Mouse (Mus musculus) kidney, adult 8-10 months (tissue): ENCODE results near the gene Stx8.

Experiments used
- DNase-seq, 2 experiments: peaks; one replicate each; pipeline ENCODE4 v3.0.0; 2022

Gene Stx8

GRCm38 (mm10) chr11:67965905-67966878 lies at the start of gene Stx8:
Gene Stx8 (plus strand): TSS chr11:67966193.
- peak; percentile 84 to 94 for DNase-seq

DNA sequence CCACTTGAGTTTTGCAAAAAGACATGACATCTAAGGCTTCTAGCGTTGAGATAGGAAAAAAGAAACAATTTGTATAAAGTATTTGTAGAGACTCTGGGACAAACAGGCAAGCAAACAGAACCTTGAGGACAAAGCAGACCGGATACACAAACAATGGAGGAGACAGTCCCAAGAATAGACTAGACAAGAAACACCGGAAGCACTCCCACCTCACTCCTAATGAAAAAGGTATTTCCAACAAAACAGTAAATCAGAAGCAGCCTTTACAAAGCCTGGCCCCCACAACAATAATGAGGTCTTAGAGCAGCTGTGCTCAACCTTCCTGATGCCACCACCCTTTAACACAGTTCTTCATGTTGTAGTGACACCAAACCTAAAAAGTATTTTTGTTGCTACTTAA lies 48.9 kb upstream of the Stx8 start:
- DNase-seq = no peak

DNA sequence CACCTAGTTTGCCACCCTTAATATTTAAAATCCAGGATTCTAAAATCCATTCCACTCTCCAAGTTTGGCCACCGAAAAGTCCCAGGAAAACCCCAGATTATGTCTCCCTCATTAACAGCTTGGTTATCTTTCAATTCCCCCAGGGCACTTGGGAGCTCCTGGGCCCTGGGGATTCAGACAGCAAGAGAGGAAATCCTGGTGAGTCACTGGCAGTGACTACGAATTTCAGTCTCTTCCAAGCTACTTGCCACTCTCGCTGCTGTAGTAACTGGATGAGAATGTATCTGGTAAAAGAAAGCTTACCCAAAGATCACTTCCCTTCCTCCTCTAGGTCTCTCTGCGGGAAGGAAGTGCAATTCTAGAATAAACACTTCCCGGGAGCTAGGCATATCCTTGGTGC lies 46.4 kb upstream of the Stx8 start:
- DNase-seq = no peak

DNA sequence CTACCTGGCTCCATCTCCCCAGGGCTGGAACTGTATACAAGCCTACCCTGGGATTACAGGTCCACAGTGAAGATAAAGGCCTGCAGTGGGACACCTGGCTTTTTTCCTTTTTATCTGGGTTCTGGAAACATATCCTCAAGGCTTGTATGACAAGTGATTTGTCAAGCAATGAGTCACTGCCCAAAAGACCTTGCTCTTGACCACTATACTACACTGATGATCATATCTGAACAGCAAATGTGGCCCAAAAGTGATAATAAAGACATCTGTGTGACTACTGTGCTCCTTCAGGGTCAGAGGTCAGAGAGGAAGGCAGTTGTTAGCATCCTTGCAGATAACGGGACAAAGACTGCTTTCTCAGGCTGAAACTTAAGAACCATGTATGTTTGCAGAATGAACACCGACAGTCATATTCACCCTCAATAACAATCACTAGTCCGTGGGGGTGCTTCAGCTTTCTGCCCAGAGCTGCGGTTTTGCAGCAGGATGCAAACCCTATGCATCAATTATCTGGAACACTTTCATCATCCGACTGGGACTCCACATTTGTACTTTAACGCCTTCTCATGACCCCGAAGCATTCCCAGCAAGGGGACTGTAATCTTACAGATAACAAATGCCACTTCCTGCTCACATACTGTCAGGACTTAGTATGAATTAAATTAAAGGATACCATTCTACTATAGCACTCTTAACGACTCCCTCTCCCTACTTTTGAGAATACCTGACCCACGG lies 45.6 kb upstream of the Stx8 start:
- no peak for DNase-seq

GRCm38 (mm10) chr11:67921091-67921826 lies 44.7 kb upstream of the Stx8 start:
- peak; percentile 51 to 70 for DNase-seq

DNA sequence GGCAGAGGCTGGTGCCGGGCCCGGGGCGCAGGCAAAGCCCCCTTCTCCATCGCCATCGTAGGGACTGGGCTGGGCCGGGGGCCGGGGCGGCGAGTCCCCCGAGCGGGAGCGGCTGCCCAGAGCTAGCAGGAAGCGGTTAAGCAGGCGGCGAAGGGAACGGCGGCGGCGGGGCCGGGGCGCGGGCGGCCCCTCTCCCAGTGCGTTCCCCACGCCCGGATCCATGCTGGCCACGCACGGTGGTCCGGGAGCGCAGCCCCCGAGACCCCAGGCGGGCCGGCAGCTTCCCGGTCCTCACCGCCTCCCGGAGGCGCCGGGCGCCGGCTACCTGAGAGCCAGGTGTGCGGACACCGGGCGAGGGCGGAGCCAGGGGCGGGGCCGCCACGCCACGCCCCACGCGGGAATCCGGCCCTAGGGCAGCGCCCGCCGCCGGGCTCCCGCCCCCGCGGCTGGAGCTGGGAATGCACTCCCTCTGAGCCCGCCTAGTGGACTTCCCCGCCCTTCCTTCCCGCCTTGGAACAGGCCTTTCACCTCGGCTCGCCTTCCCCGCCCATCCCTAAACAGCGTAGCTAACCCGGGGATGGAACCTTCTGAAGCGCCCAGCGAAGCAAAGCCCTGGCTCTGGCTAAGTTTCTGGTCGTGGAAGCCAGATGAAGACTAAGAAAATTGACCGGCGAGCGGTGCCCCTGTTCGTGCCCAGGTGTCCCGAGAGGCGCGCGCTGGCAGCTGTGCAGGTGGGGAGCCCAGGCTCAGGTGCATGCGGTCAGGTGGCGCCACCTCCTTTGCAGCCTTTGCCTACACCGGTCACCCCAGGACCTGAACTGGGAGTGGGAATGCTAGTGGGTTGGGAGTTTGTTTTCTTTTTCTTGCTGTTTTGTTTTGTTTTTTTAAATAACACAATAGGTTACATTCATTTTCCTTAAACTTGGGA lies 43.9 kb upstream of the Stx8 start, which contains the start of gene Usp43:
Gene Usp43, minus strand, starts transcription at position 327 of the 928 bp plus-strand sequence.
- peak; percentile 92 for DNase-seq

GRCm38 (mm10) chr11:67922755-67923125 lies 43.3 kb upstream of the Stx8 start:
- peak; percentile 93 for DNase-seq

DNA sequence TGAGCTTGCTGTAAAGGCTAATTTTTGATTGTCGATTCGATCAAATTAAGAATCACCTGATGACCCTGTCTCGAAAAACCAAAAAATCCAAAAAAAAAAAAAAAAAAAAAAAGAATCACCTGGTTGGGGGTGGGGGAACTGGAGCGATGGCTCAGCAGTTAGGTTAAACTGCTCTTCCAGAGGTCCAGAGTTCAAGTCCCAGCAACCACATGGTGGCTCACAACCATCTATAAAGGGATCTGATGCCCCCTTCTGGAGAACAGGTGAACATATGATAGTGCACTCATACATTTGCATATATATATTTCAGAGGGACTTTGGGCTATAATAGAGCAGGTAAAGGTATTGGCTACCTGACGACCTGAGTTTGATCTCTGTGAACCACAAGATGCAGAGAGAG lies 42.3 kb upstream of the Stx8 start:
- DNase-seq = no peak

DNA sequence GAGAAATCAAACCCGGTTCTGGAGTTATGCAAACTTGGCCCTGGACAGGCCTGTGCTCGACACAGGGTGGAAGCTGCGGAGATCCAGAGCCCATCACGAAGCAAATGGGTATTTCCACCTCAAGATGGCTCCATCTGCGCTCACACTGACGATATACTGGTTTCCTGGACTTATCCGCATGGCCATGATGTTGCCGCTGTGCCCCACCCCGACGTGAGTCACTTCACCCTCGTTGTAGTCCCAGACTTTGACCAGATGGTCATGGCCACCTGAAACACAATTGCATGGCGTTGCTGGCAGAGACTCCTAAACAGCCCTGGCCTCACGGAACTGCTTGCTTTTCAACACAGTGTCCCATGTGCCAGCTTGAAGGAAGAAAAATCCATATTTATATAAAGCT lies 41.0 kb upstream of the Stx8 start:
- no peak for DNase-seq

DNA sequence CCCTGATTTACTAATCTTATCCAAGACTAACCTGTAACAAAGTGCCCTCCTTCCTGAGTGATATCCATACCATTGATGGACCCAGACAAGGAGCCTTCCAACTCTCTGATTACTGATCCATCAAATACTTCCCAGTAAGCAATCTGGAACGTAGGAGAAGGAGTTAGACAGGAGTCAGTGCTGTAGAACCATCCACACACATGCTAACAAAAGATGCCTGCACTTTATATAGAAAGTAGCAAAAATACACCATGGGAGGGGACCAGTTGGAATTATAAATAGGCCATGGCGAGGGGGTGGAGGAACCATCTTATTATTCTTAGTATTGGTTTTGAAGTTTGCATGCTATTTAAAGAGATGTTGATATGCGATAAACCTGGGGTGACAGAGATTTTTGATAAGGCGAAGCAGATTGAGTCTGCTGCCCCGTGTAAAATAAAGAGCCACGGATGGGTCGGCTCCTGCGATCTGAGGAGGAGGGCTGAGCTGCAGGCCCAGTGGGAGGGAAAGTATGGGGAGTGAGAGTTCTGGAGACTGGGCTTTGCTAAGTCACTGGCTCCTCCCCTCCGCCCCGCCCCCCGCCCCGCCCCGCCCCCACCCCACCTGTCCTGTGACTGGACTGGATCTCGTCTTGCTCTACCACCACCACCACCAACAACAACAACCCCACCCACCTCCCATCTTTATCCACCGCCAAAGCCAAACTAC lies 39.5 kb upstream of the Stx8 start:
- DNase-seq = no peak

GRCm38 (mm10) chr11:67932156-67932555 lies 33.8 kb upstream of the Stx8 start:
- DNase-seq = no peak

DNA sequence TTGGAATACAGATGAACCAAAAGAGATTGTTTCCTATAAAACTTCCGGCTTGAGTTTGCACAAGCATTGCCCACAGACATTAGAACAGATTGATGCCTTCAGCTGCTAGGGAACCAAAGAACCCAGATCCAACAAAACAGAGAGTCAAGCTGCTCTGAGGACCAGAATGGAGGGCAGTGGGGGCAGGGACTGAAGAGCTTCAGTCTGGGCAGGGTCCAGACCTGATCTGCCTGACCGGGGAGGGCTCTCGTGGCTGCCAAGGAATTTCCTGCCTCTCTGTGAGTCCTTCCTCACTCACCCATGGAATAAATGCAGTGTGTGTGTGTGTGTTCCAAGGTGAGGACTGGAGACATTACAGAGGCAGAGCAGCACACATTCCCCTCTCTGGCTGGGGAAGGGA lies 17.8 kb upstream of the Stx8 start:
- DNase-seq = peak; percentile 26 to 50

DNA sequence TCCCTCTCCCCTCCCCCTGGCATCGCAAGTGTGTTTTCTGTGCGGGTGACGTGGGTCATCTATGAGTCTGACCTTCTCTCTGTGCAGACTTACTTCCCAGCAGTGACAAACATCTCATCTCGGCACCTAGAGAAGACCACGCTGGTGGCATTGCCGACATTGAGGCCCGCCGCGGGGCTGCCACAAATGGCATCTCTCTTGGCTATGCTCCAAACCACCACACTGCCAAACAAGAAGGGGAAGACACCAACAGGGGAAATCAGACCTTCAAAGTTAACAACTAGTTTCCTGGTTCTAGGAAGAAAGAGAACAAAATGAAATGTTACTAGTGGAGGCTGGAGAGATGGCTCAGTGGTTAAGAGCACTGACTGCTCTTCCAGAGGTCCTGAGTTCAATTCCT lies 16.5 kb upstream of the Stx8 start:
- no peak for DNase-seq

- no peak for DNase-seq
Observed at GRCm38 (mm10) chr11:67953604-67954003, 12.4 kb upstream of the Stx8 start.

GRCm38 (mm10) chr11:67954413-67954812 lies 11.6 kb upstream of the Stx8 start:
- no peak for DNase-seq

GRCm38 (mm10) chr11:67964110-67964509 lies 1.9 kb upstream of the Stx8 start:
- DNase-seq = no peak

DNA sequence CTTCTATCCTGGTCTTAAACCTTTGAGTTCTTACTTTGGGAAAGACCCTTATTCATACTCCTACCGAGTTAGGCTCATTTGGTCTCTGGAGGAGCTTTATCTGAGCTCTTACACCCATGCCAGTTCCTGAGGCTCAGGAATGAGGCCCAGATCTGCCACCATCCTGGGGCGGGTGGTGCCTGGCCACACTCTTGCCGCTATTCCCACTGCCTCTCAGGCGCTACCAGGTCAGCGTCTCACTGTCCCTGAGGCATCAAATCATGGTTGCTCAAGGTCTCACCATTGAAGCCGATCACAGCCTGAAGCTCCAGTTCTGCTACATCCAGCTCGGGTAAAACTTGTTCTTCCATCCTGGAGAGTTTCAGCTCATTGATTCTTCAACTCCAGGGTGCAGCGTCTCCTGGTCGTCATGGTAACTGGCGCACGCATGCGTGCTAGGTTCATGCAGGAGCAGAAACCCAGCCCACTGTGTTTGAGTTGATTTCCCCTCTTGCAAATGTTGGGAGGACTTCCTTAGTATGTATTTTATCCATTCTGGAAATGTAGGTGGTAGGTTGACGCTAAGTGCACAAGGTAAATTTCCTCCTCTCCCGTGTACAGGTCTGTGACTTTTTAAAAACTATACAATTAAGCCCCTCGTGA lies 630 bp upstream of the Stx8 start, which contains the start of gene Cfap52:
Gene Cfap52, minus strand, starts transcription at position 410 of the 642 bp plus-strand sequence.
- peak; percentile 88 to 93 for DNase-seq

GRCm38 (mm10) chr11:67967831-67968230 lies 1.8 kb downstream of the Stx8 start:
- no peak for DNase-seq

- DNase-seq = no peak
Observed at GRCm38 (mm10) chr11:67972606-67973005, 6.6 kb downstream of the Stx8 start.

- DNase-seq = no peak
Observed at GRCm38 (mm10) chr11:67973225-67973624, 7.2 kb downstream of the Stx8 start.

DNA sequence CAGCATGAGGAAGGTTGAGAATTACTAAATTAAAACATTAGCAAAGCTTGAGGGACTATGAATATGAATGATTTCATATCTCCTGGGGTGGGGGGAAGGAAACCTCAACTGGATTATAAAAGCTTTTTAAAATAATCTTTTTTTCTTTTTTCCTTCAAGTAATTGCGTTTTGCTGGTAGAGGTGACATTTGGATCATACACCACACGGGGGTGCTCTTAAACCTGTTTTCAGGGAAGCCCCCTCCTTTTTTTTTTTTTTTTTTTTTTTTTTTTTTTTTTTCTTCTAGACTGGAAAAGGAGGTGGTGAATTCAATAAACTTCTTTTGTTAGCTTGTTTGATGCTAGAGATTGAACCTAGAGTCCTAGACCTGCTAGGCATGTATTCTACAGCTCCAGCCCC lies 9.3 kb downstream of the Stx8 start:
- DNase-seq = no peak
